Mouse (Mus musculus): ENCODE results near the gene Adcy7.

DNA sequence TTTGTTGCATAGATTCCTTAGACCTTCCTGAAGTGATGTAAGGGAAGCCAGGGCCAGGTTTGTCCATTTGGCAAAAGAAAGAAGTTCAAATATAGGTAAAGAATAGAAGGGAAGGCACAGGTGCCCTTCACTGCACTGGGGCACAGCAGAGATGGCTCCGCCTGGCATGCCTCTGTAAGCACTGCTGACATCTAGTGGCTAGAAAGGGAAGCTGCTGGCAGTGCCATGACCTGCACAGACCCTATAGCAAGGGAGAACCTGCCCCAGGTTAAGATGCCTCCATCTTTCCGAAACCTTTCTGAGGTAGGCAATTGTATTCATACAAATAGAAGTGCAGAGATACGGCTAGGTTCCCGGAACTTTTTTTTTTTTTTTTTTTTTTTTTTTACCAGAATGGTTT lies 27.9 kb upstream of the Adcy7 start:
- TF ChIP-seq CTCF (IDR thresholded peaks at IDR 0.05; ENCODE audit: low read depth, low read length) (peak; percentile 89), TAL1 (conservative IDR thresholded peaks at IDR 0.05; ENCODE audit: low read depth, low read length) (no peak), GATA1 (IDR thresholded peaks at IDR 0.05; ENCODE audit: borderline replicate concordance, low read length) (no peak)
